Mouse (Mus musculus): ENCODE measurements around the gene Map2k6. TPM values are rescaled to one million over a fixed set of nuclear protein-coding genes. Genes with fewer than 3 reads are reported as not detected.

Gene Map2k6
- polyA plus RNA-seq, 1 experiment, result 11.1 TPM

DNA sequence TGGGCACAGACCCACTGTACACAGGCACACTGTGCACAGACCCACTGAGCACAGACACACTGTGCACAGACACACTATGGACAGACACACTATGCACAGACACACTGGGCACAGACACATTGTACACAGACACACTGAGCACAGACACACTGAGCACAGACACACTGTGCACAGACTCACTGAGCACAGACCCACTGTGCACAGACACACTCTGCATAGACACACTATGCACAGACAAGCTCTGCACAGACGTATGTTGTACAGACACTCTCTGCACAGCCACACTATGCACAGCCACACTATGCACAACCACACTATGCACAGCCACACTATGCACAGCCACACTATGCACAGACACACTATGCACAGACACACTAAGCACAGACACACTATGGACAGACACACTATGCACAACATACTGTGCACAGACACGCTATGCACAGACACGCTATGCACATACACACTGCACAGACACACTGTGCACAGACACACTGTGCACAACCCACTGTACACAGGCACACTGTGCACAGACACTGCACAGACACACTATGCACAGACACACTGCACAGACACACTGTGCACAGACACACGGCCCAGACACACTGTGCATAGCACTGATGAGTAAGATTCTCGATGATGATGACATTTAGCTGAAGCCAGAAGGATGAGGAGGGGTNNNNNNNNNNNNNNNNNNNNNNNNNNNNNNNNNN, 54.7 kb downstream of the Map2k6 start:
- peaks cover 19% of the 10 kb centered on the region for H3K4me1 ChIP-seq (ENCODE audit: control insufficient read depth, insufficient read depth, insufficient read length, low read length)
- H3K27ac ChIP-seq (replicated peaks; ENCODE audit: low read depth, low read length), result no peak overlapping the region
- H3K4me3 ChIP-seq (ENCODE audit: insufficient read depth, low read depth, low read length), result no peak overlapping the region

DNA sequence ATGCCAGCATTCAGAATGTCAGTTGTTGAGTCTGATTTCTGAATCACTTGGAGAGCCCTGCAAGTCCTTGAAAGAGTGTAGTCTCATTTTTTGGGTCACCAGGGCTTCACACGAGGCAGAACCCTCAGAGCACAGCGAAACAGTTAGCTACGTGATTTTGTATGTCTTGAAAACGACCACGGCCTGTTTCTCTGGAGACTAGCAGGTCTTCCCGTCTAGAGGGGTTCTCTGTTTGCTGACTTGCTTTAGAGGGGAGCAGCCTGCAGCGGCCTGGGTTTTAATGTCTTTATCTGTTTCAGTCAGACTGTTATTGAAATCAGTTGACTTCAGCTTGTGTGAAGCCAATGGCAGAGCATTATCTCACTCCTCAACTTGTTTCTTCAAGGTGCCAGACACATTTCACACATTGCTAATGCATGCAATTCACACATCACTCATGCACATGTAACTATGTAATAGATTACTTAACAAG, 58.6 kb downstream of the Map2k6 start:
- no peak overlapping the region for H3K27ac ChIP-seq (replicated peaks; ENCODE audit: low read depth, low read length)
- H3K4me3 ChIP-seq (ENCODE audit: insufficient read depth, low read depth, low read length), result no peak overlapping the region
- peaks cover 3% of the 10 kb centered on the region for H3K4me1 ChIP-seq (ENCODE audit: control insufficient read depth, insufficient read depth, insufficient read length, low read length)

DNA sequence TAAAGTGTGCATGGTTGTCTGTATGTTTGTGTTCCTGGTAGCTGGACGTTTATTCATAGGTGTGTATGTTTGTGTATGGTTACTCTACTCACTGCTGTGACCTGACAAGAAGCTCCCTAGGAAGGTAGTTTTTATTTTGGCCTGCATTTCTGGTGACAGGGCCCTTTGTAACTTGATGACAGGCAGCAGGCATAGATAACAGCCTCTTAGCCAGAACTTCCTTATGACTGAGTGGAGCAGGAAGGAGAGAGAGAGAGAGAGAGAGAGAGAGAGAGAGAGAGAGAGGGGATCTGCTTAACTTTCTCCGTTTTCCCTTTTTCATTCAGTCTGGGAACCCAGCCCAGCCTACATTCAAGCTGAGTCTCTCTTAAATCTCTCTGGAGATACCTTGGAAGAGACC, 61.6 kb downstream of the Map2k6 start:
- no peak overlapping the region for H3K27ac ChIP-seq (replicated peaks; ENCODE audit: low read depth, low read length)
- H3K4me1 ChIP-seq (ENCODE audit: control insufficient read depth, insufficient read depth, insufficient read length, low read length), result no peaks in the 10 kb centered on the region

DNA sequence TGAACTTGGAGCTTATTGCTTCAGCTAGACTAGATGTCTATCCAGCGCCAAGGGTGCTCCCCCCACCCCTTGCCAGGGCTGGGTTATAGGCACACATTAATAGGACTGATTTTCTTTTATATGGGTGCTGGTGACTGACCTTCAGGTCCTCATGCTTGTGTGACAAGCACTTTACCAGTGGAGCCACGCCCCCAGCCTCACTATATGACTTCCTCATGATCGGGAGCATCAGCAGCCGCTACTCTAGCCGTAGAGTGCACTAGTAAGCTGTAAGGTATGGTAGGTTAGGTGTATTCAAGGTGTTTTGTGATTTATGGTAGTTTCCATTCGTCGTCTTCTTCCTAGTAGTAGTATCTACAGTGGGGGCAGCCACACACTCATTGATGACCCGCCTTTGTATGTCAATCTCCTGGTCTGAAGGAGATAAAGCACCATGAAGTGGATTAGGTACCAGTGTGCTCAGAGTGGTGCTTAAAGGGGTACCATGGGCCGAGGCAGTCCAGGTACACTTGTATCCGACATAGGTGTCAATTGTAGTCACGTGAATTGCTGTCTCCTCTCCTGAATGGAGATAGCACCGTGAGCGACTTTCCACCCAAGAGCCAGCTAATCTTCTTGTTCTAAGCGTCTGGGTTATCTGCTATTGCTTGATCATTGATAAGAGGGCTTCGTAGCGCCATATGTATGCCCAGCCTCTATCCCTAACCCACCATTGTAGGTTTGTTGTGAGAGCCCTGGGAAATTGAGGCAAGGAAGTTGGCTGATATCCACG, 62.8 kb downstream of the Map2k6 start:
- H3K4me3 ChIP-seq (ENCODE audit: insufficient read depth, low read depth, low read length), result no peak overlapping the region
- no peaks in the 10 kb centered on the region for H3K4me1 ChIP-seq (ENCODE audit: control insufficient read depth, insufficient read depth, insufficient read length, low read length)
- H3K27ac ChIP-seq (replicated peaks; ENCODE audit: low read depth, low read length), result no peak overlapping the region

More for the DNA sequence above, 61.6 kb downstream of the Map2k6 start:
- no peak overlapping the region for H3K4me3 ChIP-seq (ENCODE audit: insufficient read depth, low read depth, low read length)

DNA sequence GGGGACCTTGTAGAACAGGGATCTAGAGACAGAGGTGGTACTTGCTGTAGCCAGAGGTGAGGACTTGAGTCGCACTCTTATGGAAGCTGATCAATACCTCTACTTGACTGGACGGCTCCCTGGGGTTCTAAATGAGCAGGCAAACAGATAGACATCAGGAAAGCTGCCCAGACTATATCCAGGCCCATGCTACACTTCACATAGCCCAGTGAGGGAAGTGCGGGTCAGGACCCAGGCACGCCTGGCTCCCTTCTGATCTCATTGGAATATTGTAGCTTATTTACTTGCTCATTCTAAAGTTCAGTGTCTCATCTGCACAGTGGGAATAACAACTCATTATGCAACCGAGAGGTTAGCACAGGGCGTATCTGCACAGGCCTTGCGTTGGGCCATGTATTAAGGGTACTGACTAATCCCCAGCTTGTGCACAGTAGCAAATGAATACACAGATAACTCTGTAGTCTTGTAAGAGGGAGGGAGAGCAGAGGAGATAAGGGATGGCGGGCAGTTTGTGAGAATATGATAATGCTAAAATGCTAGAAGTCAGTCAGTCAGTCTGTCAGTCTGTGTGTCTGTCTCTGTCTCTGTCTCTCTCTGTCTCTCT, 64.2 kb downstream of the Map2k6 start:
- no peak overlapping the region for H3K27ac ChIP-seq (replicated peaks; ENCODE audit: low read depth, low read length)

DNA sequence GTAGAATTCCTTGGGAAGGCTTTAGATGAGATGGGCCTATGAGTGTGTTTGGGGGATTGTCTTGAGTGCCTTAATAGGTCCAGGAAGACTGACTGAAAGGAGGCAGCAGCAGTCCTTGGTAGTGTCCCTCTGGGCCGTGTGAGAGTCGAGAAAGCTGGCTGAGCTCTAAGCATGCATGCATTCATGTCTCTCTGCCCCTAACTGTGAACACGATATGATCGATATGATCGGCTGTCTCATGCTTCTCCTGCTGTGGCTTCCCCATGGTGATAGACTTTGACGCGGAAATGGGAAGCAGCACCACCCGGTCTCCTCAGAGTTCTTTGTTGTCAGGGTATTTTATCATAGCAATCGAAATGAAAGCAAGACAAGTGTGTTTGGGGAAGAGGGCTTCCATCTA, 64.9 kb downstream of the Map2k6 start:
- no peak overlapping the region for H3K27ac ChIP-seq (replicated peaks; ENCODE audit: low read depth, low read length)
- H3K4me3 ChIP-seq (ENCODE audit: insufficient read depth, low read depth, low read length), result no peak overlapping the region

More for the DNA sequence above, 64.2 kb downstream of the Map2k6 start:
- H3K4me1 ChIP-seq (ENCODE audit: control insufficient read depth, insufficient read depth, insufficient read length, low read length), result no peaks in the 10 kb centered on the region
- no peak overlapping the region for H3K4me3 ChIP-seq (ENCODE audit: insufficient read depth, low read depth, low read length)

DNA sequence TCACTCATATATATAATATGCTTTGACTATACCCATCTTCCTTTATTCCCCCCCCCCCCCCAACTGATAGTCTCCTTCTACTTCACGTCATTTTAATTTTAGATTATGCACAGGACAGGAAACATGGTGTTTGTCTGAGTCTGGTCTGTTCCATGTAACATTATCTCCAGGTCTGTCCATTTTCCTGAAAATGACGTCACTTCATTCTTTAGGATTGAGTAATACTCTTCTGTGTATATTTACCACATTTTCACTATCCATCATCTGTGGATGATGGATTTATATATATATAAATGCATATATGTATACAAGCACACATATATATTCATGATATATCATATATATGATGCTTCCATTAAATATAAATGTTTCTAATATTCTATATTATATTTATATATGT, 70.1 kb downstream of the Map2k6 start:
- Histone ChIP-seq H3K4me1 (ENCODE audit: control insufficient read depth, insufficient read depth, insufficient read length, low read length) (peaks cover 5% of the 10 kb centered on the region; the same call in 1 of the 2 replicates), H3K4me3 (ENCODE audit: insufficient read depth, low read depth, low read length) (no peak overlapping the region), H3K27ac (replicated peaks; ENCODE audit: low read depth, low read length) (no peak overlapping the region)

More for the DNA sequence above, 64.9 kb downstream of the Map2k6 start:
- no peaks in the 10 kb centered on the region for H3K4me1 ChIP-seq (ENCODE audit: control insufficient read depth, insufficient read depth, insufficient read length, low read length)

DNA sequence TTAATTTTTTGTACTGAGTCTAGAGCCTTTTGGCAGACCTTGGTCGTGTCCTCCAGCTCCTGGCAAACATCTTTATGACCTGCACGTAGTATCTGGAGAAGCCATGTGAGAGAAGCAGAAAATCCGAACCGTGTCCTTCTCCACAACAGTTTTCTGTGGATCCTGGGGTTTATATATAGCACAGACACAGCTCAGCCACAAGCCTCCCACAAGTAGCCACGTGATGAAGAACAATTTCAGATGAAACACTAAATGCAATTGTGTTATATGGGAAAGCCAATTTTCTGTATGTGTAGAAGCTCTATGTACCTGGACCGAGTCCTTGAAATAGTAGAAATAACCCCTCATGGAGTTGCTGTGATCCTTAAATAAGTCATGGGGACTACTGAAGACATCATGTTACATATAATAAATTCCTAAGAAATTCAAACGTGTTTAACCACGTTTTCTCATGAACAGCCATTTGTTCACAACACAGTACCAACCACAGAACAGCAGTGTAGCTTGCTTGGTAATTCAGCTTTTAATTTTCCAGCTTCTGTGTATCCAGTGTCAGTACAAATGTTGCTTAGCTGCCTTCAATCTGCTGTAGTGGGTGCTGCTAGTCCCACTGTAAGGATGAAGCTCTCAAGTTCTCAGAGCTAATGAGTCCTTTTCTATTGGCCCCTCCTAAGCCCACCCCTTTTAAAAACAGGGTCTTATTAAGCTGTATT, 71.8 kb downstream of the Map2k6 start:
- H3K4me1 ChIP-seq (ENCODE audit: control insufficient read depth, insufficient read depth, insufficient read length, low read length), result peaks cover 5% of the 10 kb centered on the region; the same call in 1 of the 2 replicates
- H3K27ac ChIP-seq (replicated peaks; ENCODE audit: low read depth, low read length), result no peak overlapping the region
- no peak overlapping the region for H3K4me3 ChIP-seq (ENCODE audit: insufficient read depth, low read depth, low read length)

DNA sequence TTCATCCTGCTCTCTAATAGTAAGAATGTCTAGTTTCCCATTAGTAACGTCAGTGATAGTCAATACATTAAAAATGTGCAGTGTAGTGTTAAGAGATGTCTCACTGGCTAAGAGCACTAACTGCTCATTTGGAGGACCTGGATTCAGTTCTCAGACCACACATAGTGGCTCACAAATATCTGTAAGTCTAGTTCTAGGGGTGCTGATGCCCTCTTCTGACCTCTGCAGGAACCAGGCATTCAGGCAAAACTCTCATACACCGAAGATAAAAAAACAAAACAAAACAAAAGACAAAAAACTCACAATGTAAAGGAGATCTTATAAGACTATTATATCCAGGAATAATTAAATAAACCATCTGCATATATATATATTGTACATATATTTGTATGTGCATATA, 72.4 kb downstream of the Map2k6 start:
- Histone ChIP-seq H3K4me1 (ENCODE audit: control insufficient read depth, insufficient read depth, insufficient read length, low read length) (peaks cover 5% of the 10 kb centered on the region; the same call in 1 of the 2 replicates), H3K4me3 (ENCODE audit: insufficient read depth, low read depth, low read length) (no peak overlapping the region), H3K27ac (replicated peaks; ENCODE audit: low read depth, low read length) (no peak overlapping the region)

DNA sequence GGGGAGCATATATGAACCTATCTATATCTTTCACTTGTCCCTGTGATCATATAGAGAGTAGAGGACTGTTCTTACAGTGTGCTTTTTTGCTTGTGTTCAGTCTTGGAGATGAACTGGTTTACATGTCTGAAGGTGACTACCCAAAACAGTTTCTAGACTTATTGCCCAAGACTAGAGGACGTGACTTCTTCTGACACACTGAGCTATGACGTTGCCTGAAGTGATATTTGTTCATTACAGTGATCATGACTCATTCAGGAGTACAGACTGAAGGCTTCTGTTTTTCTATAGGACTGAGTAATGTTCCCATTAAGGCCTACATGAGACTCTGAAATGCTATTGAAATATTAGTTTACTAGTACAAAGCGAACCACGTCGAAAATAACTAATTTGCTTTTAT, 73.2 kb downstream of the Map2k6 start:
- no peak overlapping the region for H3K4me3 ChIP-seq (ENCODE audit: insufficient read depth, low read depth, low read length)
- peaks cover 5% of the 10 kb centered on the region; the same call in 1 of the 2 replicates for H3K4me1 ChIP-seq (ENCODE audit: control insufficient read depth, insufficient read depth, insufficient read length, low read length)
- H3K27ac ChIP-seq (replicated peaks; ENCODE audit: low read depth, low read length), result no peak overlapping the region

DNA sequence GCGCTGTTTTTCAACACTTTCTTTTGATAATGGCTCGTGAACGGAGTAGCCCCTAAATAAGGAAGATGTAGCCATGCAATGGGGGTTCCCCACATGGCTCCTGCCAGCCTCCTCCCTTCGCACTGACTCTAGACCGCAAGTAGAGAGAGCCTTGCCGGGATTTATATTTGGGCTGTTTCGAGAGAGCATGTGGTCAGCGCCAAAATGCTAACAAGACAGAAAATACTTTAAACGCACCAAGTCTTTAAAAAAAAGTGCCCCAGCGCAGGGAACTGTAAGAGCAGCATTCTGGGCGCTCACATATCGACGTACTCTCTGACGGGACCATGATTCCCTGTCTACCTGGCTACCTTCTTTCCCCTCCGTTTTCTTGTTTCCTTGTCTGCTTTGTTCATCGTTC, 74.6 kb downstream of the Map2k6 start:
- Histone ChIP-seq H3K27ac (replicated peaks; ENCODE audit: low read depth, low read length) (no peak overlapping the region), H3K4me3 (ENCODE audit: insufficient read depth, low read depth, low read length) (no peak overlapping the region), H3K4me1 (ENCODE audit: control insufficient read depth, insufficient read depth, insufficient read length, low read length) (peaks cover 9% of the 10 kb centered on the region; the same call in 1 of the 2 replicates)

DNA sequence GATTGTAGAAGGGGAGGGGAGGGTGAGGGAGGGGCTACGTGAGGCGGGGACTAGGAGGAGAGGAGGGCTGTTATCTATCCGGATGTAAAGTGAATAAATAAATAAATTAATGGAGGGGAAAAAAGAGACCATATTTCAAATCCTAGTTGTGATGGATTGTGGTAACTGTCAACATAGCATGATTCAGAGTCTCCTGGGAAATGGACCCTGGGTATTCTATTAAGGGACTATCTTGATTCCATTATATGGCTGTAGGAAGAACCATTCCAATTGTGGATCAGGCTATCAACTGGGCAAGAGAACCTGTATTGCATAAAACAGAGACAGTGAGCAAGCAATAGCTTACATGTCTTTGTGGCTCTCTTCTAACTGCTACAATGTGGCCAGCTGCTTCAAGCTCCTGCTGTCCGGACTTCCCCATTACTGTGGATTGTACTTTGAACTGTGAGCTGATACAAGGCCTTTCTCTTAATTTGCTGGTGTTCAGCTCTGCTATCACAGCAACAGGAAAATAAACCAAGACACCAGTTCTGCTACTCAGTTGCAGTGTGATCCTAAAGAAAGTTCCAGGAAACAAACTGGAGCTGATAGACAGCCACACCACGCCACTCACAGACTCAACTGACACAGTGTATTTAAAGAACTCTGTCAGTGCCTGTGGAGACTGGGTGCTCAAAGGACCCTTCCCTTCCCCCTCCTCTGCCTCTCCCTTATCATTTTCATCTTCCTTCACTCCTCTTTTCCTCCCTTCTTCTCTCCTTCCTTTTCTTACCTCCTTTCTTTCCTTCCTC, 77.6 kb downstream of the Map2k6 start:
- no peak overlapping the region for H3K27ac ChIP-seq (replicated peaks; ENCODE audit: low read depth, low read length)
- no peak overlapping the region for H3K4me3 ChIP-seq (ENCODE audit: insufficient read depth, low read depth, low read length)
- H3K4me1 ChIP-seq (ENCODE audit: control insufficient read depth, insufficient read depth, insufficient read length, low read length), result peaks cover 4% of the 10 kb centered on the region

DNA sequence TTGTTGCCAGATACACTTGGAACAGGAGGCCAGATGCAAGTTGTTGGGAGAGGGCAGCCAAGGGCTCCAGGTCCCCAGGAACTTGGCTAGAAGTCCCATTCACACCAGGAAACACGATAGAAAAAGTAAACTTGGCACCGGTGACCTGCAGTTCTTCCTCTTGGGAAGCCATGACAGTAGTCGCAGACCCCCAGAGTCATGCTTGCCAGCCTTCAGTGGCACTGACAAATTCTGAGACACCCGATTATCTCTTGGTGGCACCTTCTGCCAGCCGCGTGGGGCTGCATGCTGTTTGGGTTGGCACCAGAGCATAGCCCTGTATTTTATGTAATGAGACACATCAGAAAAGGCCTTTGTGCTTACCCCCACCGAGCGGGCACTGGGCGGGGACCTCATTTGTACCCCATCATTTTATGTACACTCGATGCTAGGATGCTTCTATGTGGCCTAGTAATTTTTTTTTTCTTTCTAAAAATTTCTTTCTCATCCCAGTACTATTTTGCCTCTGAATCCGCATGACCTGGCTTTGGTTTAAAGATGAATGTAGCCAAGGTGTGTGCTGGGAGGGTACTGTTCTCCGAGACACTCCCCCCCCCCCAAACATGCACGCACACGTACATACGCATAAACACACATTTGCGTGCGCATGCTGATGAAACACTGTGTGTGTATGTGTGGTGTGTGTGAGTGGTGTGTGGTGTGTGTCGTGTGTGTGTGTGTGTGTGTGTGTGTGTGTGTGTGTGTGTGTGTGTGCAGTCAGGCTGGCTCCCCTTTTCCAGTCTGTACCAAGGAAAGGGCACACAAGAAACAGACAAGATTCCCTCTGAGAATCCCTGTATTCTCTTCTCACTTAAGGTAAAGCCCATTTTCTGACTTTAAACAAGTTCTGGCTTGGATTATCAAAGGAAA, 79.3 kb downstream of the Map2k6 start:
- Histone ChIP-seq H3K4me3 (ENCODE audit: insufficient read depth, low read depth, low read length) (no peak overlapping the region), H3K4me1 (ENCODE audit: control insufficient read depth, insufficient read depth, insufficient read length, low read length) (peaks cover 4% of the 10 kb centered on the region), H3K27ac (replicated peaks; ENCODE audit: low read depth, low read length) (no peak overlapping the region)
